In the genomic region with DNA sequence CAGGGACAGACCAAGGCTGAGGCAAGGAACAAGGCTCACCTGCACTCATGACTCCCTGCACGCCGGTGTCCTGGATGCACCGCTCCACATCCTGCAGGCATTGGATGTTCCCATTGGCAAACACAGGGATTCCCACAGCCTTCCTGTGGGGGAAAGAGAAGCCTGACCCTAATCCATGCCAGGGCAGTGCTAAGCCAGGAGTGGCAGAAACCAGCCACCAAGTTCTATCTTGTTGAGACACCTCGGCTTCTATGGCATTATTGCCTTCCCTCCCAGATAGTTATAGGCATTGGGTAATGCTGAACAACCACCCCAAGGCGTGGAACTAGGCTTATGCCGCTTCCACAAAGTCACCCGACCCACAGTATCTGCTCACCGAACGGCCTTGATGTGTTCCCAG, we compare ENCODE assay signal across 24 mouse cellular contexts.
"Had no signal": no experiment of that assay in that cellular context is flagged by ENCODE, and none has a peak within 500 bp of the region (broad histone marks: within the 10 kb centered on the region; RNA-seq: fewer than 3 reads in every experiment).

No protein-coding gene starts in this region.

- H3K9me3 ChIP-seq: embryonic facial prominence, embryonic 10.5 days; embryonic facial prominence, embryonic 12.5 days; embryonic facial prominence, embryonic 13.5 days; embryonic facial prominence, embryonic 15.5 days; forebrain, embryonic 10.5 days; forebrain, embryonic 12.5 days; forebrain, embryonic 13.5 days; forebrain, embryonic 15.5 days had no signal

- DNase-seq: cerebellum, adult 8-10 months; cerebellum, adult 9-10 months; cerebellum, adult 9-11 months; cerebellum, postnatal 10 days; cerebellum, postnatal 14 days; cerebellum, postnatal 25 days; cerebellum, postnatal 36 days; embryo, embryonic 11 days; forebrain, postnatal 0 days; gastrocnemius, adult 2 months; gastrocnemius, postnatal 10 days; gastrocnemius, postnatal 25 days; heart, adult 11 months; heart, adult 18-20 months; heart, adult 2 months had no signal

- H3K27ac ChIP-seq: embryonic facial prominence, embryonic 10.5 days; embryonic facial prominence, embryonic 12.5 days; embryonic facial prominence, embryonic 13.5 days; embryonic facial prominence, embryonic 15.5 days; forebrain, embryonic 10.5 days; forebrain, embryonic 12.5 days; forebrain, embryonic 13.5 days; forebrain, embryonic 15.5 days; gastrocnemius, adult 2 months; heart, adult 2 months had no signal

- H3K9ac ChIP-seq: embryonic facial prominence, embryonic 12.5 days; embryonic facial prominence, embryonic 13.5 days; embryonic facial prominence, embryonic 15.5 days; forebrain, embryonic 12.5 days; forebrain, embryonic 13.5 days; forebrain, embryonic 15.5 days; forebrain, postnatal 0 days had no signal

- H3K4me3 ChIP-seq: embryonic facial prominence, embryonic 10.5 days; embryonic facial prominence, embryonic 12.5 days; embryonic facial prominence, embryonic 13.5 days; embryonic facial prominence, embryonic 15.5 days; erythroblast, embryonic 14.5 days; forebrain, embryonic 12.5 days; forebrain, embryonic 13.5 days; forebrain, embryonic 15.5 days; gastrocnemius, adult 2 months; heart, adult 2 months had no signal
